Mouse (Mus musculus) midbrain, embryonic 15.5 days (tissue): ENCODE measurements around the gene Olfr1506. TPM values are rescaled to one million over a fixed set of nuclear protein-coding genes. Genes with fewer than 3 reads are reported as not detected.
"Not testable (repeated sequence)": the region's sequence is repeated elsewhere in the genome, so short reads cannot be mapped to it uniquely, and the experiment has no call there.

Experiments used
- ATAC-seq: fragments of 200-750 bp; cut with Nextera tagmentation; replicated peaks from 2 replicates; pipeline ENCODE4 v1.8.0; 2017; ENCODE audit warnings: moderate TSS enrichment
- H3K27ac ChIP-seq: fragments of 300-500 bp; sonication (generic); 2 replicates; pipeline ENCODE4 v1.5.1; 2015; ENCODE audit warnings: mild to moderate bottlenecking, inconsistent platforms
- H3K27me3 ChIP-seq: fragments of 300-500 bp; sonication (generic); replicated peaks from 2 replicates; pipeline ENCODE4 v1.6.1; 2015; ENCODE audit warnings: inconsistent platforms
- H3K36me3 ChIP-seq: fragments of 300-500 bp; sonication (generic); replicated peaks from 2 replicates; pipeline ENCODE4 v1.6.1; 2015; ENCODE audit warnings: inconsistent platforms
- H3K4me1 ChIP-seq: fragments of 300-500 bp; sonication (generic); 2 replicates; pipeline ENCODE4 v1.6.1; 2015; ENCODE audit warnings: inconsistent platforms
- H3K4me2 ChIP-seq: fragments of 300-500 bp; sonication (generic); 2 replicates; pipeline ENCODE4 v1.6.1; 2015; ENCODE audit warnings: inconsistent platforms, mild to moderate bottlenecking, moderate library complexity
- H3K4me3 ChIP-seq: fragments of 300-500 bp; sonication (generic); 2 replicates; pipeline ENCODE4 v1.5.1; 2015; ENCODE audit warnings: mild to moderate bottlenecking, inconsistent platforms
- H3K9ac ChIP-seq: fragments of 300-500 bp; sonication (generic); 2 replicates; pipeline ENCODE4 v1.6.1; 2015; ENCODE audit warnings: mild to moderate bottlenecking, inconsistent platforms
- H3K9me3 ChIP-seq: fragments of 300-500 bp; sonication (generic); 2 replicates; pipeline ENCODE4 v1.6.1; 2016; ENCODE audit warnings: inconsistent platforms
- WGBS: fragments of 180-500 bp; shearing (Covaris S2); methylation state at CpG from one replicate; pipeline ENCODE4 v1.1.7; 2015; ENCODE audit warnings: mixed read lengths; 5-methylcytosine and 5-hydroxymethylcytosine counted together
- polyA plus RNA-seq: library from polyadenylated mRNA; unstranded; fragments of >200 nt; fragmentation: Nextera tagmentation; extraction: Ambion mirVana; gene quantifications from 2 replicates; pipeline ENCODE4 v1.2.1, GENCODE M21; 2015

The Olfr1506 gene
- not detected in 2 replicates for polyA plus RNA-seq

DNA sequence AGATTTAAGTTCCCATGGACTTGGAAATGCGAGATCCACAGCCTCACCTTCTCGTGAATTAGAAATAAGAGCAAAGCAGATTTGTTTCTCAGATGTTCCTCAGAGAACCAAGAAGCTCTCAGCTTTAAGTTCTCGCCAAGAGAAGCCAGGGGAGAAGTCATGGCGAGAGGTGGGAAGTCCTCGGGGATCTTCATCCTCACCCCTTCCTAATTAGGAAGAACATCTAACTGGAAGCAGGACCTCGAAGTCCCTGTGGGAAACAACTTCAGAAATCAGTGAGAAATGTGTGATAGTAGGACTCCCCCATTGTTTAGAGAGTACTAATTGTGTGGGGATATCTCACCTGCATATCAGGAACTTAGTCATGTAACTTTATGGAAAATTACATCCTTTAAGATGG lies at the start of gene Olfr1506:
Gene Olfr1506 (minus strand): TSS at position 101 of the 400 bp plus-strand sequence.
- ATAC-seq, H3K36me3 ChIP-seq, H3K27me3 ChIP-seq, H3K9ac ChIP-seq, H3K4me3 ChIP-seq, H3K4me1 ChIP-seq, H3K27ac ChIP-seq, H3K9me3 ChIP-seq, H3K4me2 ChIP-seq: not testable (repeated sequence)
- WGBS = no CpG with 5 or more reads among the region's 6 CpGs

DNA sequence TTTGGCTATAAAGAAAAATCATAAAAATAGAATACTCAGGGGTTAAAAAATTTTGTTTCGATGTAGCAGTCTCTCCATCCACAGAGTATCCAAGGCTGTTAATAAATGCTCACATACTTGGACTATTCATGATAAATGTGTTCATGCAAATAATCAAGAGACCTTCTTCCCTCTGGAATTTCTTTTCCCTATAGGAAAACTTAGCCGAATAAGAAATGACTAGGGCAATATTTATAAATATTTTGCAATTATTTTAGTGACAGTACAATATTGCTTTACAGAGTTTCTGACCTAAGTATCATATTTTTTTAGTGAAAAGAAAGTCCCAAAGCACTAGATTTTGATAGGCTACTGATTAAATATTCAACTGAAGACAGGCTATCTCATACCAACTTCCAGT lies 46.6 kb upstream of the Olfr1506 start, which contains the start of gene Olfr1271:
Gene Olfr1271 (minus strand): TSS at position 101 of the 400 bp plus-strand sequence.
- H3K9ac ChIP-seq = no peak within 1 kb of the TSS
- 92% methylated on average over 2 of the region's 2 CpGs for WGBS
- no peaks in the 10 kb centered on the region for H3K4me1 ChIP-seq
- no peak within 1 kb of the TSS for H3K4me2 ChIP-seq
- no peak for ATAC-seq
- H3K4me3 ChIP-seq = no peak within 1 kb of the TSS
- H3K27me3 ChIP-seq = no peaks in the 10 kb centered on the region
- no peaks in the 10 kb centered on the region for H3K9me3 ChIP-seq
- H3K27ac ChIP-seq = no peak within 1 kb of the TSS
- no peaks in the 10 kb centered on the region for H3K36me3 ChIP-seq

DNA sequence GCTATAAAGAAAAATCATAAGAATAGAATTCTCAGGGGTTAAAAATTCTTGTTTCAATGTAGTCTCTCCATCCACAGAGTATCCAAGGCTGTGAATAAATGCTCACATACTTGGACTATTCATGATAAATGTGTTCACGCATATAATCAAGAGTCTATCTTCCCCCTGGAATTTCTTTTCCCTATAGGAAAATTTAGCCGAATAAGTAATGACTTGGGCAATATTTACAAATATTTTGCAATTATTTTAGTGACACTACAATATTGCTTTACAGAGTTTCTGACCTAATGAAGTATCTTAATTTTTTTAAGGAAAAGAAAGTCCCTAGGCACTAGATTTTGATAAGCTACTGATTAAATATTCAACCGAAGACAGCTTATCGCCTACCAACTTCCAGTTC lies 33.2 kb upstream of the Olfr1506 start, which contains the start of gene Olfr142:
Gene Olfr142 (minus strand): TSS at position 101 of the 400 bp plus-strand sequence.
- 93% methylated on average over 4 of the region's 4 CpGs for WGBS
- no peak for ATAC-seq

DNA sequence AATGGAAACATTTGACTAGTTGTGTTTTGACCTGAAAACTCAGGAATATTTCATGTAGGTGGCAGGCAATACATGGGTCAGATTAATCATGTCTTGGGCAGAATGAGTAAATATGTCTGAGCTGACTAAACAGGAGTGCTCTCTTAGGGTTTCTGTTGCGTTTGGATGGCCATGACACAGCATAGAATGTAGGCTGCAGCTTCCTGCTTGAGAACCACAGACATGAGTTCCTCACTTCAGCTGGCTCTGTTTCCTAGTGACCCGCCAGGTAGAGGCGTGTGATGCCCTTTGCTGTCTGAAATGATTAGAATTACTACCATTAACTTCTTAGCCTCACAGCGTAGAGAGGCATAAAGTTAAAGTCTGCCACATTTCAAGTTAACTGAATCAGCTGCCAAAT lies 24.7 kb downstream of the Olfr1506 start:
- not testable (repeated sequence) for H3K27me3 ChIP-seq, H3K9ac ChIP-seq

More for the DNA sequence above, 33.2 kb upstream of the Olfr1506 start, which contains the start of gene Olfr142:
- Histone ChIP-seq H3K27me3 (no peaks in the 10 kb centered on the region), H3K27ac (no peak within 1 kb of the TSS), H3K36me3 (no peaks in the 10 kb centered on the region), H3K4me2 (no peak within 1 kb of the TSS), H3K4me3 (no peak within 1 kb of the TSS), H3K4me1 (no peaks in the 10 kb centered on the region), H3K9ac (no peak within 1 kb of the TSS), H3K9me3 (no peaks in the 10 kb centered on the region)

DNA sequence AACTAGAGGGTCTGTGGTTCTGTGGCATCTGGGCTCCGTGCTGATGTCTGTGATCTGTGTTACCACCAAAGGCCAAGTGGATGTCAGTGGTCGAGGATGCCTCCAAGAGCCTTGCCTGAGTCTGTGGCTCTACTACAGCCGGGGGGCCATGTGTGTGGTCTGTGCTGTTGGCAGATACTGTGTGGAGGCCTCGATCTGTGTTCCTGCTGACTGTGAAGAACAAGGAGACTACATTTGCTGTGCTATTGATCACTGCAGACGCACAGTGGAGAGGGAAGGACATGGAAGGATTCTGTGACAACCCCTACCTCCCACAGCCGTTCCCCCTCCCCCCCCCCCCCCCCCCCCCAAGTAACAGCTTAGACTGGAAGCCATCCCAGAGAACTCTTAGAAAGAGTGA lies 29.0 kb downstream of the Olfr1506 start:
- H3K9me3 ChIP-seq, H3K9ac ChIP-seq, H3K27me3 ChIP-seq, H3K4me2 ChIP-seq, H3K36me3 ChIP-seq, H3K4me1 ChIP-seq, H3K4me3 ChIP-seq, H3K27ac ChIP-seq: not testable (repeated sequence)
- ATAC-seq = 0 out of 2 replicates have a peak, but pooled peaks have one; percentile 17
- WGBS = no CpG with 5 or more reads among the region's 6 CpGs

More for the DNA sequence above, 24.7 kb downstream of the Olfr1506 start:
- no CpG with 5 or more reads among the region's 4 CpGs for WGBS
- H3K9me3 ChIP-seq, H3K4me2 ChIP-seq, H3K4me1 ChIP-seq, H3K36me3 ChIP-seq, H3K4me3 ChIP-seq, H3K27ac ChIP-seq, ATAC-seq: not testable (repeated sequence)

DNA sequence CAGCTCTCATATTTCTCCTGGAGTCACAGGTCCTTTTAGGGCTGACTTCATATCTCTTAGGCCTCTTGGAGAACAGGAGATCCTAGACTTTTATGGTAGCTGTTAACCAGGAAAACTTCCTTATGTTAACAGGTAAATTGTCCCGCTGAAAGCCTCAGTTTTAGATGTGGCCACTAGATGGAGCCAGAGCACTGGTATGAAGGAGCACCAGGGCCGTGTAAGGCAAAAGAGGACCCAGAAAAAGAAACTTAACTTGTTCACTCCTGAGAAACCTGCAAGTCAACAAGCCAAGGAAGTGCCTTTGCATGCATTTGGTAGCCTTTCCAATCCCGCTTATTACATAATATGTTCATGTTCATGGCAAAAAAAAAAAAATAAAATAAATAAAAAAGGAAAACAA lies 29.5 kb downstream of the Olfr1506 start:
- not testable (repeated sequence) for H3K27me3 ChIP-seq, H3K9me3 ChIP-seq, H3K4me1 ChIP-seq, H3K9ac ChIP-seq, H3K4me2 ChIP-seq, H3K36me3 ChIP-seq, H3K4me3 ChIP-seq, H3K27ac ChIP-seq
- no CpG with 5 or more reads among the region's 3 CpGs for WGBS
- ATAC-seq = peak; percentile 69

DNA sequence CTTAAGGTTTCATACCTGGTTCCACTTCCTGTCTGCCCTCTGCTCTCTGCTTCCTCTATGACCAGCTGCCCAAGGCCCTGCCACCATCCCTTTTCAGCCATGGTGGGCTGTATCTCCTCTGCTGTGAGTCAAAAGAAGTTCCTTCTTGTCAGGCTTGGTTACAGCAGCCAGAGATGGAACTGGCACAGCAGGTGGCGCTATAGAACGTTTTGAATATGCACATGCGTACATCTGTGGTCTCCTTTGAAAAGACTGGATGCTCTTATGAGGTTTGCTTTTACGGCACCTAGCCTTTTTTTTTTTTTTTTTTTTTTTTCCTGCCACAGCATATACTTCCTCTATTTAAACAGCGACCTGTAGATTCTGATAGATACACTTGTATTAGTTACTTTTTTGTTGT lies 37.2 kb downstream of the Olfr1506 start:
- not testable (repeated sequence) for H3K9ac ChIP-seq, H3K27me3 ChIP-seq, H3K9me3 ChIP-seq, H3K4me1 ChIP-seq, H3K4me2 ChIP-seq, ATAC-seq, H3K36me3 ChIP-seq, H3K27ac ChIP-seq, H3K4me3 ChIP-seq
- no CpG with 5 or more reads among the region's 5 CpGs for WGBS

DNA sequence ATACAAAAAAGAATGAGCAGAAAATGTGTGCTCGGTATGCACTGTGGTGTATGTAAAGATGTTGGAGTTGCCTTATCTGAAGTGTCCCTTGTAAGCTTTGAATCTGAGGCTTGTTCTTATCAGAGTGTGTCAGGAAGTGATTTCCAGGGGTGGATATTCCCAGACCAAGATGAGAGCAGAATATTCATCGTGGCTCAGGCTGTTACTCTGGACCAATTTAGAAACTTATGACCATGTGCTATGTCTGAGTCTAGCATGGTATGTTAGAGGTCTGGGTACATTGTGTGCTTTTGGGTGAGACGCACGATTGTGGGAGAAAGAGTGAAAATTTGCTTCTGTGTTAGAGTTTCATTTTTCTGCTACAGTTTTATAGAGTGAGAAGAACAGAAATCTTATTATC lies 38.2 kb downstream of the Olfr1506 start:
- no CpG with 5 or more reads among the region's 4 CpGs for WGBS
- H3K9me3 ChIP-seq, H3K4me2 ChIP-seq, H3K4me1 ChIP-seq, H3K36me3 ChIP-seq, H3K27ac ChIP-seq, H3K27me3 ChIP-seq, H3K9ac ChIP-seq, H3K4me3 ChIP-seq, ATAC-seq: not testable (repeated sequence)

Other genes starting within 250 kb of the Olfr1506 start
- not detected in 2 replicates for gene Olfr1261, start 233.3 kb downstream of the Olfr1506 start, polyA plus RNA-seq
- gene Olfr1262, start 224.3 kb downstream of the Olfr1506 start, polyA plus RNA-seq = not detected in 2 replicates
- gene Olfr1263, start 212.4 kb downstream of the Olfr1506 start, polyA plus RNA-seq = not detected in 2 replicates
- not detected in 2 replicates for gene Olfr1264, start 198.9 kb downstream of the Olfr1506 start, polyA plus RNA-seq
- gene Olfr1265, start 189.2 kb downstream of the Olfr1506 start, polyA plus RNA-seq = not detected in 2 replicates
- gene Olfr140, start 160.9 kb downstream of the Olfr1506 start, polyA plus RNA-seq = not detected in 2 replicates
- not detected in 2 replicates for gene Olfr1269, start 103.1 kb downstream of the Olfr1506 start, polyA plus RNA-seq
- gene Olfr32, start 82.2 kb downstream of the Olfr1506 start, polyA plus RNA-seq = not detected in 2 replicates
- gene Olfr1270, start 71.4 kb downstream of the Olfr1506 start, polyA plus RNA-seq = not detected in 2 replicates
- gene Olfr142, start 33.1 kb upstream of the Olfr1506 start, polyA plus RNA-seq = not detected in 2 replicates
- not detected in 2 replicates for gene Olfr1271, start 46.5 kb upstream of the Olfr1506 start, polyA plus RNA-seq
- not detected in 2 replicates for gene Olfr1272, start 68.3 kb upstream of the Olfr1506 start, polyA plus RNA-seq
- not detected in 2 replicates for gene Gm13769, start 97.7 kb upstream of the Olfr1506 start, polyA plus RNA-seq
- gene Olfr1274-ps, start 174.2 kb upstream of the Olfr1506 start, polyA plus RNA-seq = not detected in 2 replicates